Mouse (Mus musculus) subcutaneous adipose tissue, adult 2 months (tissue): ENCODE results near the gene Tgfbr1. TPM values are rescaled to one million over a fixed set of nuclear protein-coding genes. Genes with fewer than 3 reads are reported as not detected.

Experiments
- polyA plus RNA-seq: library from polyadenylated mRNA; depleted of rRNA; stranded (reverse); fragments of >200 nt; gene quantifications from 2 replicates; pipeline ENCODE4 v1.2.3, GENCODE M21; 2012; ENCODE audit warnings: low replicate concordance; rRNA removed

Gene Tgfbr1
- polyA plus RNA-seq = 7.0 and 13.7 TPM in 2 replicates

DNA sequence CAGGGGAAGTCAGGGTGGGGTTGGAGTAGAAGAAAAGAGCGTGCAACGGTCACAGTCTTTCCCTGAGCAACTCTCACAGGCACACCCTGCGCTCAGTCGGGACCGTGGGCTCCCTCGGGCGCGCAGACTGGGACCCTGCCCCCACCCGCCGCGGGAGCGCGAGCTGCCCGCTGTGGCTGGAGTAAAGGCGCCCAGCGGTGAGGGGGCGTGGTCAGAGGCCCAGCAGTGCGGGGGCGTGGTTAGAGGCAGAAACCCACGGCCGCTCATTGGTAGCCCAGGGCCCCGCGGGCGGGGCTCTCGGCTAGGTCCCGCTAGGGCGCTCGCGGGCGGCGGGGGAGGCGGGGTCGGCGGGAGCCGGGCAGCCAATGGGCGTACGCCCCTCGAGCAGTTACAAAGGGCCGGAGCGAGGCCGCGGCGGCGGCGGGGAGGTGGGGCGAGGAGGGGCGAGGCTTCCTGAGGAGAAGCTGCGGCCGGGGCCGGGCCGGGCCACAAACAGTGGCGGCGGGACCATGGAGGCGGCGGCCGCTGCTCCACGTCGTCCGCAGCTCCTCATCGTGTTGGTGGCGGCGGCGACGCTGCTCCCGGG, at the start of gene Tgfbr1:
Gene Tgfbr1, plus strand, starts transcription at position 420 of the 586 bp plus-strand sequence.

Other genes with a start within 250 kb of the Tgfbr1 start
- gene Col15a1, start 145.1 kb upstream of the Tgfbr1 start, polyA plus RNA-seq = 418 and 743 TPM in 2 replicates
- 21.9 and 33.5 TPM in 2 replicates for gene Alg2, start 121.1 kb downstream of the Tgfbr1 start, polyA plus RNA-seq
- gene Sec61b, start 121.4 kb downstream of the Tgfbr1 start, polyA plus RNA-seq = 166 and 224 TPM in 2 replicates